Mouse (Mus musculus) hindbrain, embryonic 16.5 days (tissue): ENCODE results near the gene Slc26a11. TPM values are rescaled to one million over a fixed set of nuclear protein-coding genes. Genes with fewer than 3 reads are reported as not detected.
"Not testable (repeated sequence)": the region's sequence is repeated elsewhere in the genome, so short reads cannot be mapped to it uniquely, and the experiment has no call there.

Experiments used
- ATAC-seq: fragments of 200-750 bp; cut with Nextera tagmentation; 2 replicates; pipeline ENCODE4 v1.8.0; 2017; ENCODE audit warnings: moderate TSS enrichment, moderate library complexity
- H3K27ac ChIP-seq: fragments of 300-500 bp; sonication (generic); 2 replicates; pipeline ENCODE4 v1.5.1; 2014; ENCODE audit warnings: low read depth, mild to moderate bottlenecking, control low read depth, low read length, moderate library complexity
- H3K27me3 ChIP-seq: fragments of 300-500 bp; sonication (generic); replicated peaks from 2 replicates; pipeline ENCODE4 v1.6.1; 2014; ENCODE audit warnings: low read length; ENCODE audit not compliant: control insufficient read depth, insufficient read depth
- H3K36me3 ChIP-seq: fragments of 300-500 bp; sonication (generic); 2 replicates; pipeline ENCODE4 v1.6.1; 2014; ENCODE audit warnings: mild to moderate bottlenecking, low read length, moderate library complexity, mixed read lengths; ENCODE audit not compliant: control insufficient read depth, insufficient read depth
- H3K4me1 ChIP-seq: fragments of 300-500 bp; sonication (generic); 2 replicates; pipeline ENCODE4 v1.6.1; 2014; ENCODE audit warnings: low read depth, low read length; ENCODE audit not compliant: control insufficient read depth, insufficient read depth
- H3K4me2 ChIP-seq: fragments of 300-500 bp; sonication (generic); 2 replicates; pipeline ENCODE4 v1.6.1; 2014; ENCODE audit warnings: mild to moderate bottlenecking, low read length, control low read depth, moderate library complexity
- H3K4me3 ChIP-seq: fragments of 300-500 bp; sonication (generic); 2 replicates; pipeline ENCODE4 v1.5.1; 2014; ENCODE audit warnings: mild to moderate bottlenecking, low read length, control low read depth, moderate library complexity
- H3K9ac ChIP-seq: fragments of 300-500 bp; sonication (generic); 2 replicates; pipeline ENCODE4 v1.6.1; 2014; ENCODE audit warnings: low read depth, mild to moderate bottlenecking, control low read depth, low read length, moderate library complexity
- H3K9me3 ChIP-seq: fragments of 300-500 bp; sonication (generic); 2 replicates; pipeline ENCODE4 v1.6.1; 2014; ENCODE audit warnings: mild to moderate bottlenecking, low read length, moderate library complexity; ENCODE audit not compliant: control insufficient read depth
- WGBS: fragments of 180-500 bp; shearing (Covaris S2); extraction: QIAGEN DNeasy Blood & Tissue Kit; methylation state at CpG from one replicate; pipeline ENCODE4 v1.1.7; 2014; 5-methylcytosine and 5-hydroxymethylcytosine counted together
- polyA plus RNA-seq: library from polyadenylated mRNA; unstranded; fragments of >200 nt; fragmentation: Nextera tagmentation; extraction: Ambion mirVana; gene quantifications from 2 replicates; pipeline ENCODE4 v1.2.1, GENCODE M21; 2015

The Slc26a11 gene
- polyA plus RNA-seq, 1 experiment from 2014 or later: 7.5 TPM

- Histone ChIP-seq H3K9ac (no peak overlapping the region), H3K27me3 (no peaks in the 10 kb centered on the region), H3K4me1 (no peaks in the 10 kb centered on the region), H3K4me3 (no peak overlapping the region), H3K27ac (no peak overlapping the region), H3K4me2 (no peak overlapping the region), H3K36me3 (peaks cover 2% of the 10 kb centered on the region; the same call in 1 of the 2 replicates), H3K9me3 (no peaks in the 10 kb centered on the region)
- ATAC-seq: no peak
- 89% methylated on average over 9 of the region's 9 CpGs for WGBS
Observed at GRCm38 (mm10) chr11:119381631-119382337, 26.4 kb downstream of the Slc26a11 start.

DNA sequence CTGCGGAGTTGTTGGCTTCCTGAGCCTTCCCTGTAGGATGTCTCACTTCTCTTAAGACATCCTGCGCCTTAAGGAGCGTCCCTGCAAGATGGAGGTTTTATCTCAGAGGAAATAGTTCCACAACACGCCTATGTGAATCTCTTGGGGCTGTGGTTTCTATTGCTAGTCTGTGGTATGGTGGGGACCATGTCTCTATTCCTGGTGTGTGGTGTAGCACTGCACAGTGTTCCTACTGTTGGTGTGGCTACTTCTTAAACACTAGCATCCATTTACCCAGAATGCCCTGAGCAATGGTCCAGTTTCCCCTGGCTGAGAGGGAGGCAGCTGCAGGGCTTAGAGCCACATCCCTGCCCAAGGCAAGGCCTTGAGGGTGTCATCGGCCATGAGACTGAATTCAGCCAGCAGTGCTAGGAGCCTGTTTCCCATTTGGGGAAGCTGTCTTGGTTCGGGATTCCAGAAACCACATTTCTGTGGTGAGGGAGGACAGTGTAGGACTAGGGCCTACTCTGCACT lies 27.0 kb downstream of the Slc26a11 start:
- no peaks in the 10 kb centered on the region for H3K9me3 ChIP-seq
- no peak overlapping the region for H3K4me2 ChIP-seq
- no peak overlapping the region for H3K9ac ChIP-seq
- 74% methylated on average over 6 of the region's 6 CpGs for WGBS
- no peak for ATAC-seq
- no peak overlapping the region for H3K4me3 ChIP-seq
- peaks cover 2% of the 10 kb centered on the region; the same call in 1 of the 2 replicates for H3K36me3 ChIP-seq
- H3K4me1 ChIP-seq: no peaks in the 10 kb centered on the region
- no peak overlapping the region for H3K27ac ChIP-seq
- no peaks in the 10 kb centered on the region for H3K27me3 ChIP-seq

GRCm38 (mm10) chr11:119384904-119385303 lies 29.5 kb downstream of the Slc26a11 start:
- Histone ChIP-seq H3K36me3 (no peaks in the 10 kb centered on the region), H3K9me3 (no peaks in the 10 kb centered on the region), H3K27ac (no peak overlapping the region), H3K27me3 (peaks cover 11% of the 10 kb centered on the region), H3K4me3 (no peak overlapping the region), H3K4me1 (peaks cover 5% of the 10 kb centered on the region), H3K4me2 (no peak overlapping the region), H3K9ac (no peak overlapping the region)
- no peak for ATAC-seq
- 87% methylated on average over 4 of the region's 4 CpGs for WGBS

DNA sequence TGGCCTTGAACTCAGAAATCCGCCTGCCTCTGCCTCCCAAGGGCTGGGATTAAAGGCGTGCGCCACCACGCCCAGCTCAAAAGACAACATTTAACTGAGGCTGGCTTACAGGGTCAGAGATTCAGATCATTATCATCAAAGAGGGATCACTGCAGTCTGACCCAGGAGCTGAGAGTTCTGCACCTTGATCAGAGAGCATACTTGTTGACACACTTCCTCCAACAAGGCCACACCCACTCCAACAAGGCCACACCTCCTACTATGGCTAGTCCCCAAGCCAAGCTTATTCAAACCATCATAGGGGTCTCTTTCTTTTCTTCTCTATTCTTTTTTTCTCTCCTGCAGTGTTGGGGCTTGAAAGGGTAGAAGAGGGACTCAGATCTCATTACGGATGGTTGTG lies 30.9 kb downstream of the Slc26a11 start:
- peaks cover 23% of the 10 kb centered on the region for H3K27me3 ChIP-seq
- H3K27ac ChIP-seq: no peak overlapping the region
- WGBS: 92% methylated on average over 5 of the region's 5 CpGs
- no peaks in the 10 kb centered on the region for H3K9me3 ChIP-seq
- no peak overlapping the region for H3K4me3 ChIP-seq
- no peak for ATAC-seq
- H3K9ac ChIP-seq: no peak overlapping the region
- H3K4me2 ChIP-seq: no peak overlapping the region
- peaks cover 12% of the 10 kb centered on the region for H3K4me1 ChIP-seq
- no peaks in the 10 kb centered on the region for H3K36me3 ChIP-seq

GRCm38 (mm10) chr11:119387273-119387672 lies 31.9 kb downstream of the Slc26a11 start:
- not testable (repeated sequence) for H3K9ac ChIP-seq, H3K36me3 ChIP-seq, H3K9me3 ChIP-seq, ATAC-seq, H3K4me3 ChIP-seq, H3K27ac ChIP-seq, H3K4me2 ChIP-seq
- H3K4me1 ChIP-seq: peaks cover 12% of the 10 kb centered on the region
- H3K27me3 ChIP-seq: peaks cover 33% of the 10 kb centered on the region
- 44% methylated on average over 3 of the region's 3 CpGs for WGBS

GRCm38 (mm10) chr11:119389851-119390270 lies 34.5 kb downstream of the Slc26a11 start:
- no peaks in the 10 kb centered on the region for H3K36me3 ChIP-seq
- H3K9ac ChIP-seq: peak overlapping the region; percentile 72
- H3K4me2 ChIP-seq: peak overlapping the region; percentile 96
- peaks cover 47% of the 10 kb centered on the region for H3K27me3 ChIP-seq
- no peaks in the 10 kb centered on the region for H3K9me3 ChIP-seq
- H3K27ac ChIP-seq: peak overlapping the region; percentile 67
- under 1% methylated on average over 35 of the region's 35 CpGs for WGBS
- H3K4me1 ChIP-seq: peaks cover 21% of the 10 kb centered on the region
- peak overlapping the region; percentile 62 for H3K4me3 ChIP-seq
- peak; percentile 79 for ATAC-seq

- Histone ChIP-seq H3K9ac (peak overlapping the region; percentile 72), H3K4me2 (peak overlapping the region; percentile 96), H3K9me3 (no peaks in the 10 kb centered on the region), H3K4me3 (peak overlapping the region; percentile 62), H3K36me3 (no peaks in the 10 kb centered on the region), H3K27ac (peak overlapping the region; percentile 67), H3K4me1 (peaks cover 21% of the 10 kb centered on the region), H3K27me3 (peaks cover 52% of the 10 kb centered on the region)
- WGBS: 2% methylated on average over 53 of the region's 53 CpGs
- 0 out of 2 replicates have a peak, but pooled peaks have one; percentile 45 for ATAC-seq
Observed at GRCm38 (mm10) chr11:119390271-119391231, 35.2 kb downstream of the Slc26a11 start.

DNA sequence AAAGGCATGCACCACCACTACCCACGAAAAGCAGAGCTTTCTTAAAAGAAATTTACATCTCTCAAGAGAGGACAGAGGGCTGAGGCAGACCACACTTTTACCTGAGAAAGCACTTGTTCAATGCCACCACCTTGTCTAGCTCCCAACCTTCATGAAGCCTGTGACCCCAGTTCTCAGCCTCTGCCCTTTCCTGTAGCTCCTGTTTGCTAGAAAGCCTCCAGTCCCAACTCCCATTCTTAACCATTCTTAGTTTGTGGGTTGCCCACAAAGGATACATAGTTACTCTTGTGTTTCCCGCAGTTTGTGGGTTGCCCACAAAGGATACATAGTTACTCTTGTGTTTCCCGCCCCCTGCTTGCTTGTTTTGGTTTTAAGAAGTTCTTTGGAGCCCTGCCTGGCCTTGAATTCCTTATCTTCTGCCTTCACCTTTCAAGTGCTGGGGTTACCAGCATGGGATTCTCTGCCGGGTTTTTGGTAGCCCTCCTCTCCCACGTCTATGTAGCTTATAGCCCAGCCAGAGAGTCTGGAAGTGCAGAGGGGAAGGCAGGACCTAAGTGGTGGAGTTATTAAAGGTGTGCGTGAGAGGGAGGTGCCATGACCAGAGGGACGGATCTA lies 36.1 kb downstream of the Slc26a11 start:
- no peaks in the 10 kb centered on the region for H3K9me3 ChIP-seq
- H3K36me3 ChIP-seq: no peaks in the 10 kb centered on the region
- no peak overlapping the region for H3K4me2 ChIP-seq
- peaks cover 54% of the 10 kb centered on the region for H3K27me3 ChIP-seq
- no peak overlapping the region for H3K4me3 ChIP-seq
- no peak overlapping the region for H3K9ac ChIP-seq
- no peak overlapping the region for H3K27ac ChIP-seq
- no peak for ATAC-seq
- WGBS: 39% methylated on average over 7 of the region's 7 CpGs
- peaks cover 21% of the 10 kb centered on the region for H3K4me1 ChIP-seq
